Mouse (Mus musculus) spleen, embryonic (tissue): ENCODE data around the gene Kifap3.
"Not testable (repeated sequence)": the region's sequence is repeated elsewhere in the genome, so short reads cannot be mapped to it uniquely, and the experiment has no call there.

Experiments
- CTCF ChIA-PET: fragments of 350-600 bp; sonication (Branson Sonifier 250); formaldehyde crosslinking; loops from one replicate; lab custom pipeline; 2022; lab: Charles Lee

The Kifap3 gene

GRCm38 (mm10) chr1:163779336-163780115, at the start of gene Kifap3:
Kifap3 (plus strand) TSS chr1:163779583.
- CTCF ChIA-PET = no interaction called here

- CTCF ChIA-PET = not testable (repeated sequence)
Observed at GRCm38 (mm10) chr1:163731166-163731565, 48.2 kb upstream of the Kifap3 start.

- CTCF ChIA-PET = no interaction called here
Observed at GRCm38 (mm10) chr1:163736441-163737238, 42.7 kb upstream of the Kifap3 start.

GRCm38 (mm10) chr1:163737239-163737533, 42.2 kb upstream of the Kifap3 start:
- CTCF ChIA-PET = no interaction called here

- CTCF ChIA-PET = no interaction called here
Observed at GRCm38 (mm10) chr1:163751360-163751992, 27.9 kb upstream of the Kifap3 start.

GRCm38 (mm10) chr1:163757462-163758207, 21.7 kb upstream of the Kifap3 start:
- CTCF ChIA-PET = no interaction called here

- CTCF ChIA-PET = not testable (repeated sequence)
Observed at GRCm38 (mm10) chr1:163783577-163783976, 4.2 kb downstream of the Kifap3 start.

GRCm38 (mm10) chr1:163821365-163821764, 42.0 kb downstream of the Kifap3 start:
- CTCF ChIA-PET = no interaction called here

- CTCF ChIA-PET = no interaction called here
Observed at GRCm38 (mm10) chr1:163829482-163829881, 50.1 kb downstream of the Kifap3 start.

GRCm38 (mm10) chr1:163834066-163834465, 54.7 kb downstream of the Kifap3 start:
- CTCF ChIA-PET = no interaction called here

GRCm38 (mm10) chr1:163835062-163835461, 55.7 kb downstream of the Kifap3 start:
- CTCF ChIA-PET = no interaction called here

- CTCF ChIA-PET = not testable (repeated sequence)
Observed at GRCm38 (mm10) chr1:163838482-163838881, 59.1 kb downstream of the Kifap3 start.

GRCm38 (mm10) chr1:163840555-163840954, 61.2 kb downstream of the Kifap3 start:
- CTCF ChIA-PET = no interaction called here

GRCm38 (mm10) chr1:163842238-163842637, 62.9 kb downstream of the Kifap3 start:
- CTCF ChIA-PET = no interaction called here

- CTCF ChIA-PET = no interaction called here
Observed at GRCm38 (mm10) chr1:163843899-163844298, 64.5 kb downstream of the Kifap3 start.

- CTCF ChIA-PET = no interaction called here
Observed at GRCm38 (mm10) chr1:163852884-163853560, 73.6 kb downstream of the Kifap3 start.

- CTCF ChIA-PET = no interaction called here
Observed at GRCm38 (mm10) chr1:163858420-163858819, 79.0 kb downstream of the Kifap3 start.

- CTCF ChIA-PET = no interaction called here
Observed at GRCm38 (mm10) chr1:163861538-163861937, 82.2 kb downstream of the Kifap3 start.

- CTCF ChIA-PET = no interaction called here
Observed at GRCm38 (mm10) chr1:163873158-163873557, 93.8 kb downstream of the Kifap3 start.

GRCm38 (mm10) chr1:163889629-163890028, 110.2 kb downstream of the Kifap3 start:
- CTCF ChIA-PET = no interaction called here

GRCm38 (mm10) chr1:163893294-163893693, 113.9 kb downstream of the Kifap3 start:
- CTCF ChIA-PET = interaction anchor here (0.6 kb wide), 1 partner anchor 1277 kb away, joined by 4 read pairs; no protein-coding TSS in a partner anchor
